Mouse (Mus musculus): ENCODE results near the gene Heyl.

DNA sequence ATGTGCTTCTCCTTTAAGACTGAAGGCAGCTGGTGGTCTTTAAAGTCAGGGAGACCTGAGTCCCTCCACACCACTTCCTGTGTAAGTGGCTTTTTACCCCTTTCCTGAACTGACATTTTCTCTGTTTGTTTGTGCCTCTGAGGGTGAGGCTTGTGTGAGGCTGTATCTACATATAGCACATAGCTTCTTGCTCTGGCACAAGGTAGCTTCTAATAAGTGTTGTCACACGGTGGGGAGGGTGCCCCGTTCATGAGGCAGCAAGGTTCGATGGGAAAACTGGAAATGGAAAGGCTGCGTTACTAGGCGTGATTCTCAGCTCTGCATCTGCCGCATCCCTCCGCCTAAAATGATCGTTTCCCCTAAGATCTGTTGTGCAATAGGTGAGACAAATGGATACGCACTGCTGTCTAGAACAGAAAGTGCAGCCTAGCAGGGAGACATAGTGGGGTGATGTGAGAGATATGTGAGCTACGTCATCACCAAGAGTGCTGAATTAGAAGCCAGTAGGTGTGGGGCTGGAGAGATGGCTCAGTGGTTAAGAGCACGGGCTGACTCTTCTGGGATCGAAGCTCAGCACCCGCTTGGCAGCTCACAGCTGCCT, 3.2 kb downstream of the Heyl start:
- TF ChIP-seq NRF1 (IDR thresholded peaks at IDR 0.05; ENCODE audit: insufficient read depth, low read depth, low read length, poor library complexity, severe bottlenecking) = no peak
- TF ChIP-seq JUND (IDR thresholded peaks at IDR 0.05; ENCODE audit: low read depth, low read length) = no peak

All from MEL (cell line).